Mouse (Mus musculus): ENCODE measurements around the gene Mtmr1. TPM values are rescaled to one million over a fixed set of nuclear protein-coding genes. Genes with fewer than 3 reads are reported as not detected.

The Mtmr1 gene
- total and polyA plus RNA-seq, 3 experiments: 4.3 to 32.8 (median 32.3) TPM

DNA sequence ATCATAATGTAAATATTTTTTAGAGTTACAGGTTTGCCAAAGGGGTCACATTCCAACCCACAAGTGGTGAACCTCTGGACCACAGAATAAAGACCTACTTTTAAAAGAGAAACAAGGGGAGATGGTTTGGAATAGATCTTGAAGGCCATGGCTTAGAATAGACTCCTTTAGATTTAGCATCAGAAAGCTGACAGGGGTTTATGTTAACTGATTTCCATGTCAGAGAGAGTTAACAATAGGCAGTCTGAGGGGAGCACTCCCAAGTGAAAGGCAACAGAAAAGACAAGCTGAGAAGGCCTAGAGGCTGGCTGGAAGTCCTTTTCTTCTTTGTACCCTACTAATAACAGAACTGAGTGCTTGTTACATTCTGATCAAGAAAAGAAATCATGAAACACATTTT is 41.7 kb downstream of the Mtmr1 start:
- Histone ChIP-seq H3K27me3 (ENCODE audit: insufficient read depth, low read length) (no peaks in the 10 kb centered on the region), H3K4me3 (ENCODE audit: low read depth, low read length) (no peak overlapping the region), H3K4me1 (ENCODE audit: insufficient read depth, low read depth, low read length) (no peaks in the 10 kb centered on the region), H3K9me3 (replicated peaks) (no peaks in the 10 kb centered on the region), H3K36me3 (replicated peaks) (peaks cover 33% of the 10 kb centered on the region)
- no peak for DNase-seq (ENCODE audit: low spot score)
- TF ChIP-seq CTCF (IDR thresholded peaks at IDR 0.05; ENCODE audit: low read depth, low read length) (no peak), POLR2AphosphoS5 (IDR thresholded peaks at IDR 0.05; ENCODE audit: insufficient replicate concordance, low read depth, low read length) (no peak), GATA1 (IDR thresholded peaks at IDR 0.05; ENCODE audit: borderline replicate concordance, low read length) (no peak), TAL1 (conservative IDR thresholded peaks at IDR 0.05; ENCODE audit: low read depth, low read length) (no peak), GATA2 (IDR thresholded peaks at IDR 0.05; ENCODE audit: borderline replicate concordance, low read depth, low read length) (no peak)
- no peak for ATAC-seq (ENCODE audit: extremely low read depth, insufficient number of reproducible peaks, low FRiP score, poor library complexity, severe bottlenecking)

DNA sequence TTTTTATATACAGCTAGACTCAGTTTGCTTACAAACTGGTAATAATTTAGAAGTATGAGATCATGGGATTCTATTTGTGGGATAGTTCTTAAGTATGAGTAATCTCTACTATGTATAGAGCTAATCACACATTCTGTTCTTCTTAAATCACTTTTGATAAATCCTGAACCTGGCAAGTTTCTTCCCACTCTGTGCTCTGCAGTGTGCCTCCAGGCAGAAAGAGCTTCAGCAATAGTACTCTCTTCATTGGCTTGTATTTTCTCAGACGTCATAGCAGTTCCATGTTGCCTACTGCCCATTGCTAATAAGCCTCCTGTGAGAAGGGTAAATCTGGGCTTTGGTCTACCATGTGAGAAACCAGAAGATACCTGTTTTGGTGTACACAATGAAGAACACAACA is 43.8 kb downstream of the Mtmr1 start:
- no peaks in the 10 kb centered on the region for H3K9me3 ChIP-seq (replicated peaks)
- DNase-seq (ENCODE audit: low spot score) (no peak), ATAC-seq (ENCODE audit: extremely low read depth, insufficient number of reproducible peaks, low FRiP score, poor library complexity, severe bottlenecking) (no peak)
- H3K4me3 ChIP-seq (ENCODE audit: low read depth, low read length): no peak overlapping the region
- peaks cover 34% of the 10 kb centered on the region for H3K36me3 ChIP-seq (replicated peaks)
- no peaks in the 10 kb centered on the region for H3K4me1 ChIP-seq (ENCODE audit: insufficient read depth, low read depth, low read length)
- no peaks in the 10 kb centered on the region for H3K27me3 ChIP-seq (ENCODE audit: insufficient read depth, low read length)
- TF ChIP-seq GATA2 (IDR thresholded peaks at IDR 0.05; ENCODE audit: borderline replicate concordance, low read depth, low read length) (no peak), TAL1 (conservative IDR thresholded peaks at IDR 0.05; ENCODE audit: low read depth, low read length) (no peak), POLR2AphosphoS5 (IDR thresholded peaks at IDR 0.05; ENCODE audit: insufficient replicate concordance, low read depth, low read length) (no peak), GATA1 (IDR thresholded peaks at IDR 0.05; ENCODE audit: borderline replicate concordance, low read length) (no peak), CTCF (IDR thresholded peaks at IDR 0.05; ENCODE audit: low read depth, low read length) (no peak)

DNA sequence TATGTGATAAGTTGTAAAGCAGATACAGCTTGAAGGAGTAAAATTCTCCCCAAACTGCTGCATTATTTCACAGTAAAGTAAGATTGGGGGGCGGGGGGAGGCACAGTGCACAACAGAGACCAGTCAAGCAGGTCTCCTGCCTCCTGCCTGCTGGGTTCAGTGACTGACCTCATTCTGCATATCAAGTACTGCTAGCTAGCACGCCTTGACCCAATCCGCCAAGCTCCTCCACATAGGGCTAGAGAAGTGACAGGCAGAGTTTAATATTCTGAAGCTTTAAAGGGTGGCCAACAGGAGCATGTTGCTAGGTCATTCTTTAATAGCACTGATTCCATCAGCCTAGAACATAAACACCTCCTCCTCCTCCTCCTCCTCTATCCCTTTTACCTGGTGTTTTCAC is 48.2 kb downstream of the Mtmr1 start:
- no peak for TF ChIP-seq GATA2 (IDR thresholded peaks at IDR 0.05; ENCODE audit: borderline replicate concordance, low read depth, low read length)
- TF ChIP-seq GATA1 (IDR thresholded peaks at IDR 0.05; ENCODE audit: borderline replicate concordance, low read length): no peak
- no peak for TF ChIP-seq TAL1 (conservative IDR thresholded peaks at IDR 0.05; ENCODE audit: low read depth, low read length)
- no peak for TF ChIP-seq CTCF (IDR thresholded peaks at IDR 0.05; ENCODE audit: low read depth, low read length)
- no peak for TF ChIP-seq POLR2AphosphoS5 (IDR thresholded peaks at IDR 0.05; ENCODE audit: insufficient replicate concordance, low read depth, low read length)
- Histone ChIP-seq H3K4me3 (ENCODE audit: low read depth, low read length) (no peak overlapping the region), H3K27me3 (ENCODE audit: insufficient read depth, low read length) (no peaks in the 10 kb centered on the region), H3K4me1 (ENCODE audit: insufficient read depth, low read depth, low read length) (no peaks in the 10 kb centered on the region), H3K9me3 (replicated peaks) (no peaks in the 10 kb centered on the region), H3K36me3 (replicated peaks) (peaks cover 58% of the 10 kb centered on the region)
- DNase-seq (ENCODE audit: low spot score) (no peak), ATAC-seq (ENCODE audit: extremely low read depth, insufficient number of reproducible peaks, low FRiP score, poor library complexity, severe bottlenecking) (no peak)

- ATAC-seq (ENCODE audit: extremely low read depth, insufficient number of reproducible peaks, low FRiP score, poor library complexity, severe bottlenecking) (no peak), DNase-seq (ENCODE audit: low spot score) (no peak)
- no peak overlapping the region for H3K4me3 ChIP-seq (ENCODE audit: low read depth, low read length)
- TF ChIP-seq TAL1 (conservative IDR thresholded peaks at IDR 0.05; ENCODE audit: low read depth, low read length) (no peak), POLR2AphosphoS5 (IDR thresholded peaks at IDR 0.05; ENCODE audit: insufficient replicate concordance, low read depth, low read length) (no peak), GATA2 (IDR thresholded peaks at IDR 0.05; ENCODE audit: borderline replicate concordance, low read depth, low read length) (no peak), CTCF (IDR thresholded peaks at IDR 0.05; ENCODE audit: low read depth, low read length) (no peak), GATA1 (IDR thresholded peaks at IDR 0.05; ENCODE audit: borderline replicate concordance, low read length) (no peak)
- peaks cover 61% of the 10 kb centered on the region for H3K36me3 ChIP-seq (replicated peaks)
- no peaks in the 10 kb centered on the region for H3K4me1 ChIP-seq (ENCODE audit: insufficient read depth, low read depth, low read length)
- no peaks in the 10 kb centered on the region for H3K27me3 ChIP-seq (ENCODE audit: insufficient read depth, low read length)
- no peaks in the 10 kb centered on the region for H3K9me3 ChIP-seq (replicated peaks)
Observed at GRCm38 (mm10) chrX:71413616-71414015, 49.1 kb downstream of the Mtmr1 start.

DNA sequence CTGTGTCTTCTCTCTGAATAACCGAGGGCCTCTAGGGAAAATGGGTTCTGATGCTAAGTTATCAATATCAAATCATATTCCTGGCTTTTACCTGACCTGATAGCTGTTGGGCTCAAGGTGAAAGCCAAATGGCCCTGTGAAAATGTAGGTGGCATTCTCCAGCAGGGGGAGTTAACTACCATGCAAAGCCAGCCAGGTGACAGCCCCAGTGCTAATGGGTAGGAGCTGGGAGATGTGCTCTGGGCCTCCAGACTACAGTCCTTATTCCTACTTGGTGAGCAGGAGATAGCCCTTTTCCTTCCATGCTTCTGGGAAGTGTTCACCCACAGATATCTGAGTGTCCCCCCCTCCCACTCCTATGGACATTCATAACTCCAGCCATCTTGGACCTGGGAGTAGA is 60.3 kb downstream of the Mtmr1 start:
- no peaks in the 10 kb centered on the region for H3K27me3 ChIP-seq (ENCODE audit: insufficient read depth, low read length)
- ATAC-seq (ENCODE audit: extremely low read depth, insufficient number of reproducible peaks, low FRiP score, poor library complexity, severe bottlenecking) (no peak), DNase-seq (ENCODE audit: low spot score) (no peak)
- peaks cover 18% of the 10 kb centered on the region for H3K4me1 ChIP-seq (ENCODE audit: insufficient read depth, low read depth, low read length)
- TF ChIP-seq GATA2 (IDR thresholded peaks at IDR 0.05; ENCODE audit: borderline replicate concordance, low read depth, low read length) (no peak), CTCF (IDR thresholded peaks at IDR 0.05; ENCODE audit: low read depth, low read length) (no peak), POLR2AphosphoS5 (IDR thresholded peaks at IDR 0.05; ENCODE audit: insufficient replicate concordance, low read depth, low read length) (no peak), GATA1 (IDR thresholded peaks at IDR 0.05; ENCODE audit: borderline replicate concordance, low read length) (no peak), TAL1 (conservative IDR thresholded peaks at IDR 0.05; ENCODE audit: low read depth, low read length) (no peak)
- H3K4me3 ChIP-seq (ENCODE audit: low read depth, low read length): no peak overlapping the region
- H3K9me3 ChIP-seq (replicated peaks): no peaks in the 10 kb centered on the region
- peaks cover 74% of the 10 kb centered on the region for H3K36me3 ChIP-seq (replicated peaks)

DNA sequence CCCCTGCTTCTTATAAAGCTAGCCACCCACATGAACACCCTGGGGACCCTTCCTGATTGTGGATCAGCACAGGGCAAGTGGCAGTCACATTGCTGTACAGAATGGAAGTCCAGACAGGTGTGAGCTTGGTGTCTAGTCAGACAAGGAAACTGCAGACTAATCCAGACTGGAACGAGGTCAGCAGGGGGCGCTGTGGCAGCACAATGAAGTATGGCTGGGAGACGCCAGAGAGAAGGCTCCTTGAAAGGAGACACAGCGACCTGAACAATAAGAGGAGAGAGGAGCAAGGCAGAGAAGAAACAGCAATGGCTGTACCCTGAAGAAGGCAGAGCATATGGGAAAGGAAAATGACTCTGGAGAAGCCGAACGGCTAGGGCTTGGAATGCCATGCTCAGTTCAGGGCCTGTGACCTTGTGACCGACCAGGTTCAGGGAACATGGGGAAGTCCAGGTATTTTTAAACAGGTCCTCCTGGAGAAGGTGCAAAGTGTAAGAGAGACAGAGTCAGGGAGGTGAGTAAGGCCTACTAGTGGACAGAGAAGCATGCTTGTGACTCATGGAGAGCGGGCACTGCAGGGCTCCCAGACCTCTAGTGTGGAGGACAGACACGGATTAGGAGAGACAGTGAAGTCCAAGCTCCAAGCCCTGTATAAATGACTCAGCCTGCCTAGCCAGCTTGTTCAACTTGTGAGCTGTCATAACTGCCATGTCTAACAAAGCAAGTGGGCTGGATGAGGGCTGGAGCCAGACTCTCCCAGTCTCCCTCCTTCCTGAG is 61.4 kb downstream of the Mtmr1 start:
- peak; percentile 6 for DNase-seq (ENCODE audit: low spot score)
- no peaks in the 10 kb centered on the region for H3K9me3 ChIP-seq (replicated peaks)
- TF ChIP-seq CTCF (IDR thresholded peaks at IDR 0.05; ENCODE audit: low read depth, low read length) (0 out of 2 replicates have a peak, but pooled peaks have one; percentile 22), GATA1 (IDR thresholded peaks at IDR 0.05; ENCODE audit: borderline replicate concordance, low read length) (no peak)
- peaks cover 65% of the 10 kb centered on the region for H3K36me3 ChIP-seq (replicated peaks)
- no peak overlapping the region for H3K4me3 ChIP-seq (ENCODE audit: low read depth, low read length)
- H3K4me1 ChIP-seq (ENCODE audit: insufficient read depth, low read depth, low read length): peaks cover 27% of the 10 kb centered on the region
- no peaks in the 10 kb centered on the region for H3K27me3 ChIP-seq (ENCODE audit: insufficient read depth, low read length)
- ATAC-seq (ENCODE audit: extremely low read depth, insufficient number of reproducible peaks, low FRiP score, poor library complexity, severe bottlenecking): peak; percentile 51; the same call in 1 of the 2 replicates
